Mouse (Mus musculus): ENCODE data around the gene Dlgap3.

Gene Dlgap3

GRCm38 (mm10) chr4:127258186-127258897 is 89.3 kb downstream of the Dlgap3 start:
- no peak for DNase-seq (ENCODE audit: low read depth, low spot score)

- no peak for DNase-seq (ENCODE audit: low read depth, low spot score)
These were observed 92.6 kb downstream of the Dlgap3 start for GRCm38 (mm10) chr4:127261601-127262000.

DNA sequence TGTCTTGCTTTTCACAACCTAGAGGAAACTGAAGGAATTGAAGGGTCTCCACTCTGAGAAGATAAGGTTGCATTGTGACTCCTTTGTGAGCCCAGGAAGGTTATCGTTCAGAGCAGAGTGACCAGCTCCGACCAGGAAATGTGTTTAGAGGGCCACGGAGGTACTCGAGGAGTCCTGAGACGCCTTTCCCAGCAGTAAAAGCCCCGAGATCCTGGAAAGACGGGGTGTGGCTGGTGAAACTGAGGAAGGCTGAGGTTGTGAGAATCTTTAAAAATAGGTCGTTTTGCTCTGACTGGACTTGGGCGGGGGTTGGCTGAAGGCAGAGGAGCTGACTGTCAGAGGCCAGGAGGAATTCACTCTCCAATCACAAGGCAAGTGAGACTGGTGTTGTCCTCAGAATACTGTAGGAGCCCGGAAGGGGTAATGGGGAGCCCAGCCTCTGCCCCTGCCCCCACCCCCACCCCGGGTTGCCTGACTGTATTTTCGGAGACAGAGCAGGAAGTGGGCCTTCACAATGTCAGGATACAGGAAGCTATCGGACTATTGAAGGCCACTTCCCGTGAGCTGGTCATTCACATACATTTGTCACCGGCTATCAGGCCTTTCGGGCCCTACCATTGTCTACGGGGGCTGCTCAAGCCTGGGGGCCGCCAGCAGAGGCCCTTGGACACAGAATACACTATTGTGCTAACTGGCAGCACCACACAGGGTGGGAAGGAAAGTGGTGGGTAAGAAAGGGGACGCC is 94.6 kb downstream of the Dlgap3 start:
- no peak for DNase-seq (ENCODE audit: low read depth, low spot score)

GRCm38 (mm10) chr4:127264183-127264554 is 95.2 kb downstream of the Dlgap3 start:
- no peak for DNase-seq (ENCODE audit: low read depth, low spot score)

- DNase-seq (ENCODE audit: low read depth, low spot score) = no peak
These were observed 109.5 kb downstream of the Dlgap3 start for GRCm38 (mm10) chr4:127278451-127279001.

DNA sequence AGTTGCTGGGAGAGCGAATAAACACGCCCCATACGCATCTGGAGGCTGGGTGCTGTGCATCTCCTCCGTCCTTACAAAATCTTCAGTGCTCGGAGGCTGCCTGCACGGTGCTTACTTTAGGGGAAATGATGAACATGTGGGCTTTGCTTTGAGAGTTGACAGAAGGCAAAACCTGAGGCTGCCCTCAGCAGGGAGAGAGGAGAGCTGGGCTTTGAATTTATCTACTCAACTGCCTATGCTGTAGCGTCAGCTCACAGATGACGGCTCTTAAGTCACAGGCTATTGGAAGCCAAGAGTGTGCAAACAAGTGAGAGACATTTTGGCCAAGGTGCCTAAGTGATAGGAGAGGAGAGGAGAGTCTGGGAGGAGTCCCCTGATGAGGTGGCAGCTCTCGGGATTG is 110.2 kb downstream of the Dlgap3 start:
- DNase-seq (ENCODE audit: low read depth, low spot score) = no peak

Measured in telencephalon, adult 2 months (tissue).